Mouse (Mus musculus): ENCODE results near the gene Actl6a. TPM values are rescaled to one million over a fixed set of nuclear protein-coding genes. Genes with fewer than 3 reads are reported as not detected.
"Not testable (repeated sequence)": the region's sequence is repeated elsewhere in the genome, so short reads cannot be mapped to it uniquely, and the experiment has no call there.

Gene Actl6a
- total RNA-seq (2022), result 10 to 100 TPM; 14.7 to 22.6 (median 17.6) TPM

- not testable (repeated sequence) for DNase-seq (ENCODE audit: low spot score in 2 of 2)
Measured at GRCm38 (mm10) chr3:32705647-32706348, at the start of gene Actl6a. TSS of gene Actl6a (plus strand) at chr3:32706298.

- DNase-seq (ENCODE audit: low spot score in 2 of 2), result no peak
Measured at GRCm38 (mm10) chr3:32656398-32656994, 49.6 kb upstream of the Actl6a start.

- DNase-seq (ENCODE audit: low spot score in 2 of 2), result no peak
Measured at GRCm38 (mm10) chr3:32658401-32658800, 47.7 kb upstream of the Actl6a start.

- no peak for DNase-seq (ENCODE audit: low spot score in 2 of 2)
Measured at GRCm38 (mm10) chr3:32658821-32659220, 47.3 kb upstream of the Actl6a start.

DNA sequence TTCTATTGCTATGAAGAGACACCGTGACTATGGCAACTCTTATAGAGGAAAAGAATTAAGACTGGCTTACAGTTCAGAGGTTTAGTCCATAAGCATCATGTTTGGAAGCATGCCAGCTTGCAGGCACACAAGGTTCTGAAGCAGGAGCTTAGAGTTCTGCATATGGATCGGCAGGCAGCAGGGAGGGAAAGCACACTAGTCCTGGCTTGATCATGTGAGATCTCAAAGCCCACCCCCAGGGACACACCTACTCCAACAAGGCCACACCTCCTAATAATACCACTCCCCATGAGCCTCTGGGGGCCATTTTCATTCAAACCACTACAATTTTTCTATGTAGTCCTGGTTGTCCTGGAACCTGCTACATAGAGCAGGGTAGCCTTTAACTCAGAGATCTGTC lies 46.6 kb upstream of the Actl6a start:
- no peak for DNase-seq (ENCODE audit: low spot score in 2 of 2)

DNA sequence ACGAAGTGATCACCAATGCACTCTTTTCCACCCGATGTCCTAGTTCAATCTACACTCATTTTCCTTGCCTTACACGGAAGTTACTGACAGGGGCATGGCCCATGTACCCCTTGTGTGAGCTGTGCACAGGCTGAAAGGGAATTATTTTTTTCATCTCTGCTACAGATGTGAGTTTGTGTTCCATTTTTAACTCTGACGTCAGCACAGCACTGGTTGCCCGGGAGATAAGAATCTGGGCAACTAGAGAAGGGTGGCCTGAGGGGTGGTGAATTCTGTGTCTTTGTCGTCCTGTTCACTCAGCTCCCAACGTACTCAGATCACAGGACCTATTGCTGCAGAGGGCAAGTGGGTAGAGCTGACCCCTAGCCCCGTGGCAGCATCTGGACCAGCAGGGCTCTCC lies 45.8 kb upstream of the Actl6a start:
- DNase-seq (ENCODE audit: low spot score in 2 of 2), result no peak

GRCm38 (mm10) chr3:32660831-32661555 lies 45.1 kb upstream of the Actl6a start:
- DNase-seq (ENCODE audit: low spot score in 2 of 2), result no peak

- no peak for DNase-seq (ENCODE audit: low spot score in 2 of 2)
Measured at GRCm38 (mm10) chr3:32661556-32661930, 44.6 kb upstream of the Actl6a start.

- no peak for DNase-seq (ENCODE audit: low spot score in 2 of 2)
Measured at GRCm38 (mm10) chr3:32668256-32668959, 37.7 kb upstream of the Actl6a start.

DNA sequence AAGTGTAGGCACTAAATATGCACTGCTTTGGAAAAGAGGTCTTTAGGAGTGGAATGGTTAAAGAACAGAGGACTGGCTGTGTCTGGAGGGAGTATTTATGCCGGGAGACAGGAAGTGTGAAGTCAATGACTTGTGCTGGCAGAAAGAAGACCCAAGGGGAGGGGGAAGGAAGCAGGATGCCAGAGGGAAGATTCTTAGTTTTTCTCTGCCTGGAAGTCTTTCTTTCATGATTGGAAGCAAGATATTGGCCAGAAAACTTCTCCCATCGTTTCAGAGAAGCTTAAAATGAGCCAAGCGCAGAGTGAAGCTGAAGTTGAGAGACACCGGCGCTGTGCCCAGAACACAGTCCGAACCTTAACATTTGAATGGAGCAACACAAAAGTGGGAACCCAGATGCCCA lies 36.9 kb upstream of the Actl6a start:
- no peak for DNase-seq (ENCODE audit: low spot score in 2 of 2)

DNA sequence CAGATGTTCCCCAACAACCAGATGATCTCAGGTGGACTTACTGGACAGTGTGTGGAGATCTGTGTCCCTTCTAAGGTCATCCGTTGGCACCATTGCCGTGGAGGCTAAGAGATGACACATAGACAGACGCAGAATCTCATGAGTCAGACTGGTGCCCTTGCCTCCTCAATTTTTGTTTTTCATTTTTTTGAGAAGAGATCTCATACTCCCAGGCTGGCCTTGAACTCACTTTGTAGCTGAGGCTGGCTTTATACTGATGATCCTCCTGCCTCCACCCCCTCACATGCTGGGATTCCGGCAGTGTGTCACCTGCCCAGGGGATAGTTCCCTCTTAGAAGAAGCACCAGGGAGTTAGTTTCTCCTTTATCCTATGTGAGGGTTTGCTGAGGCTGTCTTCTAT lies 35.9 kb upstream of the Actl6a start:
- DNase-seq (ENCODE audit: low spot score in 2 of 2), result no peak

GRCm38 (mm10) chr3:32673151-32673550 lies 32.9 kb upstream of the Actl6a start:
- no peak for DNase-seq (ENCODE audit: low spot score in 2 of 2)

DNA sequence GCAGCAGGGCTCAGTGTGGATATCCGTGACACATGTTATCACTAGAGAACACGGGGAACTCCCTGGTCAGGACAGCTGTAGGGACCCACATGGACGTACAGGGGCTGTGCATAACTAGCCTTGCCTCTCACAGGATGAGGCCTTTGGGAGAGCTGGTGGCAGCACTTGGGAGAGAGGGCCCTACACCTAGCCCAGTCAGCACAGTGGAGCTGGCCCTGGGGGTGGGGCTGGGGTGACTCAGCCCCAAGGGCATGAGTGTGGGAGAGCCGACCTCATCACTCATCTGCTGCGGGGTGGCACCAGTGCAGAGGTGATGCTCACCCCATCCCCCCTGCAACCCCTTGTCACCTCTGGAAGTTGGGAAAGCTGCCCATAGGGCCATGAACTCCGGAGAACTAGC lies 29.7 kb upstream of the Actl6a start:
- DNase-seq (ENCODE audit: low spot score in 2 of 2), result no peak

DNA sequence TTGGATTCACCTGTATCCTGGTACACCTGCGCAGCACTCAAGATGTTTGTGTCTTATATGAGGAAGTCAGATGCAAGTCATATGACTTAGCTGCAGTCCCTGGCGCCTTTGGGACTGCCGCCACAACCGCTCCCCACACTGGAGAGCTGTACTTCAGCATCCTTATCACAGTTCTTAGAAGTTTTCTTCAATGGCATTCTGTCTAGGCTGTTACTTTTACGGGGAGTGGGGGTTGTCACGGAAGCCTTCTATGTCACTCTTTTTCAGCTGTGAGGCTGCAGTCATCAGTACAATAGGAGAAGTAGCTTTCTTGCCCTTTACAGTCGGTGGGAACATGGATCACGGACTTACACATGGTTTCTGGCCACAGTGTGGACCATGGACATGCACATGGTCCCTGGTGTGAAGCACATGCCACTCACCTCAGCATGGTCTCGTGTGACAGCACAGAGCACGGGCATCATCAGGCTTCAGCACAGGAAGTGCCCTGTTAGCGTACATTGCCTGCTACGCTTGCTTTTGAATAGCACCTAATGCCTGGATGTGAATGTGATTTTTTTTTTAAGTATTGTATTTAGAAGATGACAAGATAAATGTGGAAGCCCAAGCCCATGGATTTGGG lies 23.1 kb upstream of the Actl6a start:
- DNase-seq (ENCODE audit: low spot score in 2 of 2), result no peak

- DNase-seq (ENCODE audit: low spot score in 2 of 2), result no peak
Measured at GRCm38 (mm10) chr3:32684631-32685030, 21.5 kb upstream of the Actl6a start.

DNA sequence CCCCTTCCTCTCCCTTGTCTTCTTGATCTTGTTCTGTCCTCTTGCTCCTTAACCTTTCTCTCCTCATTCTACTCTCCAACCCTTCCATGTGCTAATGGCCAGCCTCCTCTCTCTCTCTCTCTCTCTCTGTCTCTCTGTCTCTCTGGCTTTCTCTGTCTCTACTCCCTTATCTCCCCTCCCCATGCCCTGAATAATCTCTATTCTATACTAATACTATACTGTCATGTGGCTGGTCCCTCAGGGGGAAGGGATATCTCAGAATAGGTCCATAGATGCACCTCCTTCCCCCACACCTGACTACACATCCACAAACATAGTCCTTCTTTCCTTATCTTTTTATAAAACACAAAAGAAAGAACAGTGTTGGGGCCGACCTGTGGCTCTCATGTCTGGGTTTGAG lies 19.6 kb upstream of the Actl6a start:
- DNase-seq (ENCODE audit: low spot score in 2 of 2), result no peak

- no peak for DNase-seq (ENCODE audit: low spot score in 2 of 2)
Measured at GRCm38 (mm10) chr3:32687156-32687555, 18.9 kb upstream of the Actl6a start.

GRCm38 (mm10) chr3:32689567-32689999 lies 16.5 kb upstream of the Actl6a start:
- DNase-seq (ENCODE audit: low spot score in 2 of 2), result no peak

DNA sequence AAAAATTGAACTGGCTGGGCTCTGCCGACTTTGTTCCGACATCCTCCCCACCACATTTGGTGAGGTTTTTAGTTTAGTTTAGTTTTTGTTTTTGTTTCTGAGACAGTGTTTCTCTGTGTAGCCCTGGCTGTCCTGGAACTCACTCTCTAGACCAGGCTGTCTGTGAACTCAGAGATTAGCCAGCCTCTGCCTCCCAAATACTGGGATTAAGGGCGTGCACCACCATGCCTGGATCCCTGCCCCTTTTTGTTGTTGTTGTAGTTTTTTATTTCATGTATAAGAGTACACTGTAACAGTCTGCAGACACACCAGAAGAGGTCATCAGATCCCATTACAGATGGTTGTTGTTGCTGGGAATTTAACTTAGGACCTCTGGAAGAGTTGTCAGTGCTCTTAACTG lies 16.1 kb upstream of the Actl6a start:
- DNase-seq (ENCODE audit: low spot score in 2 of 2), result no peak

- no peak for DNase-seq (ENCODE audit: low spot score in 2 of 2)
Measured at GRCm38 (mm10) chr3:32690901-32691300, 15.2 kb upstream of the Actl6a start.

DNA sequence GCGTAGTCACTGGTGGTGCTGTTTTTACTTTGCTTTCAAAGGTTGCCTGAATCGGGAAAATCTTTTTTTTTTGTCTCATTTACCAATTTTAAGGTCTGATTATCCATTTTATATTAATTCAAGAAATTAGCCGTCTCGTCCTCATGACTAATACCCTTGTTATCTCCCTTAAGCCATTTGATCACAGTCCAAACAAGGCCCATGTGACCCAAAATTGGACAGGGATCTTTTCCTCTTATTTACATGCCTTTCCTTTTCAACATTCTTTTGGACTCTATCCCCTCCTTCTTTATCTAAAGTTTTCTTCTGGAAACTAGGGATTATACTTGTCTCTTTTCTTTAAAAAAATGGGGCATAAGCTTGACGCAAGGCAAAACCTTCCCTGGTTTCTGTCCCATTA lies 14.3 kb upstream of the Actl6a start:
- DNase-seq (ENCODE audit: low spot score in 2 of 2), result no peak

- DNase-seq (ENCODE audit: low spot score in 2 of 2), result no peak
Measured at GRCm38 (mm10) chr3:32694211-32694610, 11.9 kb upstream of the Actl6a start.

Data from left cerebral cortex, adult 8-10 months (tissue).